Mouse (Mus musculus): ENCODE data around the gene Cpt1a. TPM values are rescaled to one million over a fixed set of nuclear protein-coding genes. Genes with fewer than 3 reads are reported as not detected.
A peak's percentile ranks its signal among the peaks of the same experiment; 100 is the strongest.

Gene Cpt1a
- polyA plus RNA-seq (2015; fragmentation: Nextera tagmentation; extraction: Ambion mirVana) = 23.1 and 23.8 TPM in 2 replicates

DNA sequence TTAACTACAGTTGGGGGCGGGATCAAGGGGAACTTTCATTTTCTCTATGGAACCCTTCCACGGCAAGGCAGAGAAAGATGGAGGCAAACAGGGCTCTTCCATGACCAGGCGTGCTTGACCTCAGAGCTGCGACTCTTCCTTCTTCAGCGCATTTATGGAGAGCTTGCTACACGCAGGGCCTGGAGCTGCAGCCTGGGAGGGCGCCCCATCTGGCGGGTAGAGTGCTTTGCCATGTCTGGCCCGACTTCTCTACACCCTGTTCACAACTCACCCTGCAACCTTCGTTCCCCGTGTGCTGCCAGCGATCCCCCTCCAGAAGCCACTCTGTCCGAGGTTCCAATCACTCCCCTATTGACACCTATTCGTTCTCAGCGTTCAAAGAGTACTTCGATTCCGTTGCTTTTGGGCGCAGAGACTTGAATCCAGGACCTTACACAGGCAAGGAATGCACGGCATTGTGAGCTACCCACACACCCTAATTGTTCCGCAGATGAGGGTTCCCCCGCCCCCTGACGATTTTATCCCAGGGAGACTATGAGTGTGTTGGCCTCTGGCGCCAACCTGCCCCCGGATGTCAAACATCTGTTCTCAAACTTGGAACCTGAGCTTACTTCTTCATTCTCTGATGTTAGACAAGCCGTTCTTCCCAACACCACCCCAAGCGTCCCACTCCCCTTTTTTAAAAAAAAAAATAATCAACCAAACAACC lies at the start of gene Cpt1a:
Gene Cpt1a, plus strand, starts transcription at position 74 of the 709 bp plus-strand sequence.
- Histone ChIP-seq H3K9me3 (no peaks in the 10 kb centered on the region), H3K36me3 (no peaks in the 10 kb centered on the region), H3K4me2 (peak within 1 kb of the TSS; percentile 98), H3K9ac (peak within 1 kb of the TSS; percentile 90), H3K27ac (replicated peaks) (peak within 1 kb of the TSS; percentile 96), H3K4me3 (peak within 1 kb of the TSS; percentile 78), H3K4me1 (peaks cover 39% of the 10 kb centered on the region), H3K27me3 (replicated peaks) (no peaks in the 10 kb centered on the region)
- 3% methylated on average over 26 of the region's 26 CpGs for WGBS
- ATAC-seq (ENCODE audit: extremely low read depth, insufficient number of reproducible peaks, low FRiP score, low TSS enrichment) = no peak

DNA sequence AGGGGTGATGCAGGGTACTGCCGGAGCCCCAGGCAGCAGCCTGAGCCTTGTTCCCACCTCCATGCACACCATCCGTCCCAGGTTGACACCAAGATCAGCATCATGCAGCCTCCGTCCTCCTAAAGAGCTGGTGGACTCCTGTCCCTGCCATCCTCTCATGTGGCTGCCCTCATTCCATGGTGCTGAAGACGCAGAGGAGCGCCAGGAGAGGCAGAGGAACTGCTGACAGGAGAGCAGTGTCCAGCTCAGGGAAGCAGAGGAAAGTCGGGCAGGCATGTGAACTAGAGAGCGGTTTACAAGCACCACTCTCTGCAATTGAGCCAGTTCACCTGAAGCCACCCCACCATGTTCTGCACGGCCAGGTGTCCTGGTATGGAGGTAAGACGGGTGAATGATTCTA lies 48.8 kb upstream of the Cpt1a start:
- 89% methylated on average over 9 of the region's 9 CpGs for WGBS
- no peak overlapping the region for H3K4me3 ChIP-seq
- no peak overlapping the region for H3K27ac ChIP-seq (replicated peaks)
- no peak overlapping the region for H3K4me2 ChIP-seq
- no peaks in the 10 kb centered on the region for H3K27me3 ChIP-seq (replicated peaks)
- no peaks in the 10 kb centered on the region for H3K4me1 ChIP-seq
- no peaks in the 10 kb centered on the region for H3K9me3 ChIP-seq
- peaks cover 99% of the 10 kb centered on the region for H3K36me3 ChIP-seq
- H3K9ac ChIP-seq = no peak overlapping the region
- ATAC-seq (ENCODE audit: extremely low read depth, insufficient number of reproducible peaks, low FRiP score, low TSS enrichment) = no peak

DNA sequence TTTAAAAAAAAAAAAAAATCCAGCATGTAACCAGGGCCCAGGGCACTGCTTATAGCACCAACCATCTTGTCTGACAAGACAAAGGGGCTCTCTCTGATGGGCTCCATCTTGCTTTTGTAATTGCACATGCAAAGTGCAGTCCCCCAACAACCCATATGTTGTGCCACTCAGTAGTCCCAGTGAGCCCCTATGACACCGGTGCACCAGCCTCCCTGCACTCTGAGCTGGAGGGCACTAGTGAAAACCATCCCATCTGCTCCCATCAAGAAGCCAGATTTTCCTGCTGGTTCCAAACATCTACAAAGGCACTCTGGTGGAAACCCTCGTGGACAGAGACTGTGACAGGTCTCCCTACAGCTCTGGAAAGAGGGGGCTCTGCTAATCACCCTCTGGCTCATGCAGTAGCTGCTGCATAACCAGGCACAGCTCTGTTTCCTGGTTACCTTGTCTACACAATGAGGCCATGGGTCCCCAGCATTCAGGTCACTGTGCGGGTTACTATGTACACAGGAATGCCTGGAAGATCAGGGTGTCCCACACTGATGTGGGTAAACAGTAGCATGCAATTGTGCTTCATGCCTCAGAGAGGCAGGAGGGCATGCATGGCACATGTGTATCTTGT lies 46.3 kb upstream of the Cpt1a start:
- H3K9me3 ChIP-seq = no peaks in the 10 kb centered on the region
- H3K36me3 ChIP-seq = peaks cover 94% of the 10 kb centered on the region
- H3K27me3 ChIP-seq (replicated peaks) = no peaks in the 10 kb centered on the region
- no peak overlapping the region for H3K4me2 ChIP-seq
- ATAC-seq (ENCODE audit: extremely low read depth, insufficient number of reproducible peaks, low FRiP score, low TSS enrichment) = no peak
- H3K4me3 ChIP-seq = no peak overlapping the region
- no peak overlapping the region for H3K9ac ChIP-seq
- no peak overlapping the region for H3K27ac ChIP-seq (replicated peaks)
- H3K4me1 ChIP-seq = no peaks in the 10 kb centered on the region
- 85% methylated on average over 3 of the region's 3 CpGs for WGBS

- Histone ChIP-seq H3K27me3 (replicated peaks) (no peaks in the 10 kb centered on the region), H3K9ac (peak overlapping the region; percentile 92), H3K4me3 (peak overlapping the region; percentile 95), H3K36me3 (peaks cover 59% of the 10 kb centered on the region), H3K4me2 (peak overlapping the region; percentile 85), H3K9me3 (no peaks in the 10 kb centered on the region), H3K27ac (replicated peaks) (no peak overlapping the region), H3K4me1 (peaks cover 19% of the 10 kb centered on the region)
- no peak for ATAC-seq (ENCODE audit: extremely low read depth, insufficient number of reproducible peaks, low FRiP score, low TSS enrichment)
- WGBS = 62% methylated on average over 4 of the region's 4 CpGs
These were observed 40.2 kb upstream of the Cpt1a start for GRCm38 (mm10) chr19:3281886-3282285.

DNA sequence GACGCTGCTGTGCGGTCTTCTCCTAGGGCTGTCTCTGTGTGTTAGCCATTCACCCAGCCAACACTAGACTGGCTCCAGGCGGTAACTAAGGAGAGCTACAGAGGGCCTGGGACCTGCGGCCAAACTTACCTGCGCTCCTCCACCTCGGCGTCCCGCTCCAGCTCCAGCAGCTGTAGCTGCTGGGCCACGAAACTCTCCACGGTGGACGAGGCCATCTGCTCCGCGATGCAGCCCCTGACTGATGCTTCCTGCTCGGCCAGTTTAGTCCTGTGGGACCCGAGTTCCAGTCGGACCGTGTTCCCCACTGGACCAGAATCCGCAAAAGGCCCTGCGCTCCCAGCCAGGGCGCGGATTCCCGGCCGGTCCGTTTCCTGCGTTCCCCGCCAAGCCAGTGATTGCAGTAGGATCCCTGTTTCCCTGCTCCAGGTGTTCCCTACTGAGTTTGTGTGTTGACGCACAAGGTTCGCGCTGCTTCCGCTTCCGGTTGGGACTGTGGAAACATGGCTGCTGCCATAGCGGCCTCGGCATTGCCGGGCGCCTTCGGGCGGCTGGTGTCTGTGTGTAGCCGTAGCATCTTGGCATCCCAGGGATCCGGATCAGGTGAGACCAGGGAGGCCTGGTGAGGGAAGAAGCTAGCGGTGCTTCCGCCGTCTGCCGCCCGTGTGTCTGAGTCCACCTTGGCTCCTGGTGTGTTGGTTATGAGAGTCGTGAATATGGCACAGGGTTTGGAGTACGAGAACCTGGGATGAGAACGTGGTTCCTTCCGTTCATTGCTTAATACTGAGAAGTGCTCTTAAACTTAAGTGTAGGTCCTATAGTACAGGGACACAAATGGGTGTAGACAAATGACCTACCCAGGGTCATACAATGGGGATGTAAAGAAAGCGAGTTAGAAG lies 39.3 kb upstream of the Cpt1a start, which contains the start of the genes Mrpl21 and Ighmbp2:
Gene Mrpl21, plus strand, starts transcription at position 330 of the 896 bp plus-strand sequence.
Gene Ighmbp2, minus strand, starts transcription at position 446 of the 896 bp plus-strand sequence.
- H3K36me3 ChIP-seq = peaks cover 59% of the 10 kb centered on the region
- H3K27me3 ChIP-seq (replicated peaks) = no peaks in the 10 kb centered on the region
- WGBS = under 1% methylated on average over 49 of the region's 49 CpGs
- peak within 1 kb of the TSS; percentile 67 for H3K27ac ChIP-seq (replicated peaks)
- ATAC-seq (ENCODE audit: extremely low read depth, insufficient number of reproducible peaks, low FRiP score, low TSS enrichment) = peak; percentile 71; the same call in 1 of the 2 replicates
- H3K9me3 ChIP-seq = no peaks in the 10 kb centered on the region
- peak within 1 kb of the TSS; percentile 85 for H3K4me2 ChIP-seq
- H3K9ac ChIP-seq = peak within 1 kb of the TSS; percentile 92
- peaks cover 19% of the 10 kb centered on the region for H3K4me1 ChIP-seq
- peak within 1 kb of the TSS; percentile 95 for H3K4me3 ChIP-seq

DNA sequence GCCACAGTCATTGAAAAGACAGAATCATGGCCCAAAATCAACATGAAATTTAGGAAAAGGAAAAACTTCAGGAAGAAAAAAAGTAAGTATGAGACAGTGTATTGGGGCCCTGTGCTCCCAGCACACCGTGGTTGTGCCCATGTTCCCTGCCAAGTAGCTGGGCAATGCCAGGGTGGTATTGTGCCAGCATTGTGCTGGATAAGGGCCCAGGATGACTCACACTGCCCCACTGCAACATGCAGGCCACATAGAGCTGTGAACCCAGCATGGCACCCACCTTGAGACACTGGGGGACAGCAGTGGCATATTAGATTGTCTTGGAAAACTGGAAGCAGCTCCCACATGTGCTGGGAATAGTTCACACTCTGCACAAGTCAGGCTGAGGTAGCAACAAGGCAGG lies 33.1 kb upstream of the Cpt1a start:
- Histone ChIP-seq H3K27me3 (replicated peaks) (no peaks in the 10 kb centered on the region), H3K36me3 (peaks cover 84% of the 10 kb centered on the region), H3K27ac (replicated peaks) (no peak overlapping the region), H3K4me3 (no peak overlapping the region), H3K4me2 (no peak overlapping the region), H3K4me1 (no peaks in the 10 kb centered on the region; the same call in 1 of the 2 replicates), H3K9me3 (no peaks in the 10 kb centered on the region), H3K9ac (no peak overlapping the region)
- 93% methylated on average over 1 of the region's 1 CpGs for WGBS
- no peak for ATAC-seq (ENCODE audit: extremely low read depth, insufficient number of reproducible peaks, low FRiP score, low TSS enrichment)

DNA sequence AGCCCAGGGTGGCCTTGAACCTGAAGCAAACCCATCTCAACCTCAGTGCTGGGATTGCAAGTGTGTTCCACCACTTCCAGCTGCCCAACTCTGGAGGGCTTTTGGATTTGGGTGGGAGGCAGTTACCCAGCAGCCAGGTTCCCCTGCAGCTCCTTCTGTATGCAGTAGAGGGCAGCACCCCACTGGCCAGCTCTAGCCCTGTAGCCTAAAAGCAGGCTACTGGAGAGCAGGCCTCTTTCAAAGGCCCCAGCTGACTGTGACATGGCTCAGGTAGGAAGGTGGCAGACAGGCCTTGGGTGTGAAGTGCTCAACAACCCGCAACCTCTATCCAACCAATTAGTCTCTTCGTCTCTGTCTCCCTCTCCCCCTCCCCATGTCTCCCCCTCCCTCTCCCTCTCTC lies 30.1 kb upstream of the Cpt1a start:
- Histone ChIP-seq H3K27me3 (replicated peaks) (no peaks in the 10 kb centered on the region), H3K4me1 (no peaks in the 10 kb centered on the region)
- WGBS = 58% methylated on average over 2 of the region's 2 CpGs

DNA sequence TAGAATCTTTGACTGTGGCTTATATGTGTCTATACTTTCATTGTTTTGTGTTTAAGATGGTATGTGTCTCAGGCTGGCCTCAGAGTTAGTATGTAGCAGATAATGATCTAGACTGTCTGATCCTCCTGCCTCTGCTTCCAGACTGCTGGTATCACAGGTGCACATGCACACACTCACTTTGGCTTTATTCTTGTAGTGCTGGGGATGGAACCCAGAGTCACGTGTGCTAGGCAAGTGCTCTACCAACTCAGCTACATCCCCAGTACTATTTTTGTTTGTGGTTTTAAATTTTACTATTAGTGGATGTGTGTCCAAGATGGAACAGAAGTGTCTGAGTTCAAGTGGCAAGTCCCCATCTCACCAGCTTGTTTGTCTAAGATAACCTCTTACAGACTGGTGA lies 29.1 kb upstream of the Cpt1a start:
- Histone ChIP-seq H3K36me3 (peaks cover 51% of the 10 kb centered on the region), H3K4me1 (no peaks in the 10 kb centered on the region), H3K27me3 (replicated peaks) (no peaks in the 10 kb centered on the region), H3K4me3 (no peak overlapping the region), H3K9ac (no peak overlapping the region), H3K27ac (replicated peaks) (no peak overlapping the region), H3K9me3 (no peaks in the 10 kb centered on the region), H3K4me2 (no peak overlapping the region)
- 83% methylated on average over 1 of the region's 1 CpGs for WGBS
- ATAC-seq (ENCODE audit: extremely low read depth, insufficient number of reproducible peaks, low FRiP score, low TSS enrichment) = no peak

More for the DNA sequence above, 30.1 kb upstream of the Cpt1a start:
- no peak overlapping the region for H3K4me2 ChIP-seq
- peaks cover 59% of the 10 kb centered on the region for H3K36me3 ChIP-seq
- H3K4me3 ChIP-seq = no peak overlapping the region
- H3K9ac ChIP-seq = no peak overlapping the region
- ATAC-seq (ENCODE audit: extremely low read depth, insufficient number of reproducible peaks, low FRiP score, low TSS enrichment) = no peak
- no peak overlapping the region for H3K27ac ChIP-seq (replicated peaks)
- H3K9me3 ChIP-seq = no peaks in the 10 kb centered on the region

- no peaks in the 10 kb centered on the region for H3K27me3 ChIP-seq (replicated peaks)
- H3K9ac ChIP-seq = no peak overlapping the region
- ATAC-seq (ENCODE audit: extremely low read depth, insufficient number of reproducible peaks, low FRiP score, low TSS enrichment) = no peak
- 80% methylated on average over 6 of the region's 6 CpGs for WGBS
- peaks cover 29% of the 10 kb centered on the region for H3K36me3 ChIP-seq
- no peak overlapping the region for H3K4me3 ChIP-seq
- H3K9me3 ChIP-seq = no peaks in the 10 kb centered on the region
- H3K4me2 ChIP-seq = no peak overlapping the region
- no peak overlapping the region for H3K27ac ChIP-seq (replicated peaks)
- H3K4me1 ChIP-seq = no peaks in the 10 kb centered on the region
These were observed 26.9 kb upstream of the Cpt1a start for GRCm38 (mm10) chr19:3295245-3295644.

- no peaks in the 10 kb centered on the region for H3K4me1 ChIP-seq
- no peak overlapping the region for H3K4me2 ChIP-seq
- H3K27ac ChIP-seq (replicated peaks) = no peak overlapping the region
- H3K36me3 ChIP-seq = peaks cover 14% of the 10 kb centered on the region
- H3K9me3 ChIP-seq = no peaks in the 10 kb centered on the region
- no peak overlapping the region for H3K4me3 ChIP-seq
- no peak for ATAC-seq (ENCODE audit: extremely low read depth, insufficient number of reproducible peaks, low FRiP score, low TSS enrichment)
- no peaks in the 10 kb centered on the region for H3K27me3 ChIP-seq (replicated peaks)
- no peak overlapping the region for H3K9ac ChIP-seq
These were observed 25.1 kb upstream of the Cpt1a start for GRCm38 (mm10) chr19:3297034-3297433.

DNA sequence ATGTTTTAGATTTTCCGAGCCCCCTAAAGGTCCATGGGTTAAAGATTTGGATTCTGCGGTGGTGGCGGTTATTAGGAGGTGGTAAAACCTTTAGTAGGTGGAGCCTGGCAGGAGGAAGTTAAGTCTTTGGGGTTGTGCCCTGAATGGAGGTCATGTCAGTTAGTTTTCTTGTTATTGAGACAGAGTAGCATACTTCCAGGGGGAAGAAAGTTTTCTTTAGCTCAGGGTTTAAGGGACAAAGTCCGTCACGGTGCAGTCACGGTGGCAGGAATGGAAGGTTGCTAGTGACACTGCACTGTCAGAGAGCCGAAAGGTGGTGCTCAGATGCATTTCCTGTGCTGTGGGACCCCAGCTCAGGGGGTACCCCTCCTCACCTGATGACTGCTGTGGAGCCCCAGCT lies 24.4 kb upstream of the Cpt1a start:
- Histone ChIP-seq H3K9me3 (no peaks in the 10 kb centered on the region), H3K4me2 (no peak overlapping the region), H3K36me3 (peaks cover 7% of the 10 kb centered on the region; the same call in 1 of the 2 replicates), H3K4me3 (no peak overlapping the region), H3K4me1 (no peaks in the 10 kb centered on the region), H3K27ac (replicated peaks) (no peak overlapping the region), H3K27me3 (replicated peaks) (no peaks in the 10 kb centered on the region), H3K9ac (no peak overlapping the region)
- ATAC-seq (ENCODE audit: extremely low read depth, insufficient number of reproducible peaks, low FRiP score, low TSS enrichment) = no peak
- 82% methylated on average over 7 of the region's 7 CpGs for WGBS

All from heart, embryonic 13.5 days (tissue).